Mouse (Mus musculus): Measurements from ENCODE around the gene Slamf6. TPM values are rescaled to one million over a fixed set of nuclear protein-coding genes. Genes with fewer than 3 reads are reported as not detected.
"Not testable (repeated sequence)": the region's sequence is repeated elsewhere in the genome, so short reads cannot be mapped to it uniquely, and the experiment has no call there.

The Slamf6 gene
- polyA plus RNA-seq, 2 experiments = 0.17 to 0.93 TPM

DNA sequence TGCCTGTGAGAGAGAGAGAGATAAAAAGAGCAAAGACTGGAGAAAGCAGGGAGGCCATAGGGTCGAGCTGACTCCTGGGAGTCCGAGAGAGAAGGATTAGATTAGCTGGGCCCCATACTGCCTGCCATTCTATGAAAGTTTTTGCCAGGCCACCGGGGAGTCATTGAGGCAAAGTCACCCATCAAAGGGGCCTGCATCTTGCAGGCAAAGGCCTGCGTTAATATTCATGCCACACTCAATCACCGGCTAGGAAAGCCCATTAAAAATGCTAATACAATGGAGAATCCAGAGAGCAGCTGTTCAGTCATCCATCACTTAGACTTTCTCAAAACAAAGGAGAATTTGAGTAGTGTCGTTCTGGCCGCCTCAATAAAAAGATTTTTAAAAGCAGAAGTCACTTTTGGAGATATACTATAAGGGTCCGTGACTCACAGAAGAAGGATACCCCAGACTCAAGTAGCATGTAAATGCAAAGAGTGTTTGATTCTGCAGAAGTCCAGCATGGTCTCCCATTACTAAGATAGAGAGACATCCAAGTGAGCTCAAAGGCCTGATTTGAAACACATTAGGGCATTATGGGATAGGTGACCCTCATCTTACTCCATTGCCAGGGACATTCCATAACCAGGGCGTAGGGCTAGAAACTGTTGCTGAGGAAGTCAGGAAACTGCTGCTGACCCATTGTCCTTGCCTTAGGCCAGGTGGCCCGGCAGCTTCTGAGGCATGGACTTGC lies 53.7 kb downstream of the Slamf6 start:
- H3K9me3 ChIP-seq (ENCODE audit: control insufficient read depth, low read length) = no peaks in the 10 kb centered on the region
- H3K4me3 ChIP-seq (ENCODE audit: insufficient read depth in 1 of 2, low read depth in 2 of 2, low read length in 2 of 2) = no peak overlapping the region
- no peak overlapping the region for H3K4me2 ChIP-seq (ENCODE audit: low read depth)
- TF ChIP-seq EP300 (IDR thresholded peaks at IDR 0.05; ENCODE audit: low read depth) (no peak), CTCF (IDR thresholded peaks at IDR 0.05; ENCODE audit: low read depth) (no peak)
- H3K27ac ChIP-seq = no peak overlapping the region
- no peaks in the 10 kb centered on the region for H3K36me3 ChIP-seq (replicated peaks; ENCODE audit: control insufficient read depth, insufficient read depth, low read depth)
- 60% methylated on average over 10 of the region's 10 CpGs for WGBS (ENCODE audit: insufficient replicate concordance)
- H3K4me1 ChIP-seq (replicated peaks; ENCODE audit: control insufficient read depth in 2 of 2, insufficient read depth in 2 of 2, low read length in 1 of 2) = no peaks in the 10 kb centered on the region
- no peaks in the 10 kb centered on the region for H3K27me3 ChIP-seq (ENCODE audit: control insufficient read depth, insufficient read depth, low read length)
- no peak for DNase-seq (ENCODE audit: low read depth in 3 of 3, low spot score in 3 of 3)
- ATAC-seq (ENCODE audit: insufficient read depth) = no peak
- H3K9ac ChIP-seq (replicated peaks) = no peak overlapping the region

DNA sequence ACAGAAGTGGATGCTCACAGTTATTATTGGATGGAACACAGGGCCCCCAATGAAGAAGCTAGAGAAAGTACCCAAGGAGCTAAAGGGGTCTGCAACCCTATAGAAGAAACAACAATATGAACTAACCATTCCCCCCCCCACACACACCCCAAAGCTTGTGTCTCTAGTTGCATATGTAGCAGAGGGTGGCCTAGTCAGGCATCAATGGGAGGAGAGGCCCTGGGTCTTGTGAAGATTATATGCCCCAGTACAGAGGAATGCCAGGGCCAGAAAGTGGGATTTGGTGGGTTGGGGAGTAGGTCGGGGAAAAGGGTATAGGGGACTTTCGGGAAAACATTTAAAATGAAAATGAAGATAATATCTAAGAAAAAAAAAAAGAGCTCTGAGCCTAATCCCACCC lies 57.0 kb downstream of the Slamf6 start:
- not testable (repeated sequence) for H3K27ac ChIP-seq; H3K4me2 ChIP-seq (ENCODE audit: low read depth); ATAC-seq (ENCODE audit: insufficient read depth); H3K4me3 ChIP-seq (ENCODE audit: insufficient read depth in 1 of 2, low read depth in 2 of 2, low read length in 2 of 2); H3K36me3 ChIP-seq (replicated peaks; ENCODE audit: control insufficient read depth, insufficient read depth, low read depth); H3K27me3 ChIP-seq (ENCODE audit: control insufficient read depth, insufficient read depth, low read length); H3K4me1 ChIP-seq (replicated peaks; ENCODE audit: control insufficient read depth in 2 of 2, insufficient read depth in 2 of 2, low read length in 1 of 2); H3K9me3 ChIP-seq (ENCODE audit: control insufficient read depth, low read length); H3K9ac ChIP-seq (replicated peaks); DNase-seq (ENCODE audit: low read depth in 3 of 3, low spot score in 3 of 3)
- WGBS (ENCODE audit: insufficient replicate concordance) = 72% methylated on average over 2 of the region's 2 CpGs

DNA sequence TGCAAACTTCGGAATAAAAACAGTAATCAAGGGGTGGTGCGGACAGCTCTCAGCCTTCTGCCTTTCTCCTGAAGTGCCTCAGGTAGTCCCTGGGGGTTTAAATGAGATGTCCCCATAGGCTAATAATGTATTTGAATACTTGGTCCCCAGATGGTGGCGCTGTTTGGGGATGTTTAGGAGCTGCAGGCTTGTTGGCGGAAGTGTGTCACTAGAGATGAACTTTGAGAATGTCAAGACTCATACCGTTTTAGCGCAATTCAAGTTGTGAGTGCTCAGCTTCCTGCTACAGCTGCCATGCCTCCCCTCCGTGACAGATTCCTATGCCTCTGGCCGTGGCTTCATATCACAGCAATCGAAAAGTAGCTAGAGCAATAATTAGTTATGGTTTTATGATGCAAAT lies 58.1 kb downstream of the Slamf6 start:
- ATAC-seq (ENCODE audit: insufficient read depth) = no peak
- Histone ChIP-seq H3K9me3 (ENCODE audit: control insufficient read depth, low read length) (no peaks in the 10 kb centered on the region), H3K4me2 (ENCODE audit: low read depth) (no peak overlapping the region), H3K4me3 (ENCODE audit: insufficient read depth in 1 of 2, low read depth in 2 of 2, low read length in 2 of 2) (no peak overlapping the region), H3K9ac (replicated peaks) (no peak overlapping the region), H3K4me1 (replicated peaks; ENCODE audit: control insufficient read depth in 2 of 2, insufficient read depth in 2 of 2, low read length in 1 of 2) (no peaks in the 10 kb centered on the region), H3K36me3 (replicated peaks; ENCODE audit: control insufficient read depth, insufficient read depth, low read depth) (no peaks in the 10 kb centered on the region), H3K27ac (no peak overlapping the region), H3K27me3 (ENCODE audit: control insufficient read depth, insufficient read depth, low read length) (no peaks in the 10 kb centered on the region)
- TF ChIP-seq EP300 (IDR thresholded peaks at IDR 0.05; ENCODE audit: low read depth) (no peak), CTCF (IDR thresholded peaks at IDR 0.05; ENCODE audit: low read depth) (no peak)
- WGBS (ENCODE audit: insufficient replicate concordance) = 74% methylated on average over 9 of the region's 9 CpGs
- no peak for DNase-seq (ENCODE audit: low read depth in 3 of 3, low spot score in 3 of 3)

DNA sequence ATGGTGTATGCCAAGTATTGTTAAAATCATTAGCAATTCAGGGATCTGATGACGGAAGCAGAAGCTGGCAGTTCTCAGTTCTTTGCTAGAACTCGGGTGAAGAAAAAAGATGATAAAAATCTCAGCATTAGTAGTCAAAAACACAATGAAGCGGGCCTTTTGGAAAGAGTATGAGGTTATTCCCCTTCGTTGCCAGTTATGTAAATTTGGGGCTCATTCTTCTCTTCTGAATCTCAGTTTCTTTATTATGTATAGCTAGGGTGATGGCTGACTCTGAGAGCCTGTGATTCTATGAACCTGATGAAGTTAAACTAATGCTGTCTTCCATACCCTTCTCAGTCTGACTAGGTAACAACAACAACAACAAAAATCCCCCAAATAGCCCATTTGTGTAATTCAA lies 58.5 kb downstream of the Slamf6 start:
- WGBS (ENCODE audit: insufficient replicate concordance) = 69% methylated on average over 4 of the region's 4 CpGs
- Histone ChIP-seq H3K27me3 (ENCODE audit: control insufficient read depth, insufficient read depth, low read length) (no peaks in the 10 kb centered on the region), H3K4me1 (replicated peaks; ENCODE audit: control insufficient read depth in 2 of 2, insufficient read depth in 2 of 2, low read length in 1 of 2) (no peaks in the 10 kb centered on the region), H3K9ac (replicated peaks) (no peak overlapping the region), H3K36me3 (replicated peaks; ENCODE audit: control insufficient read depth, insufficient read depth, low read depth) (no peaks in the 10 kb centered on the region), H3K27ac (no peak overlapping the region), H3K9me3 (ENCODE audit: control insufficient read depth, low read length) (no peaks in the 10 kb centered on the region), H3K4me3 (ENCODE audit: insufficient read depth in 1 of 2, low read depth in 2 of 2, low read length in 2 of 2) (no peak overlapping the region), H3K4me2 (ENCODE audit: low read depth) (no peak overlapping the region)
- ATAC-seq (ENCODE audit: insufficient read depth) (no peak), DNase-seq (ENCODE audit: low read depth in 3 of 3, low spot score in 3 of 3) (no peak)
- TF ChIP-seq CTCF (IDR thresholded peaks at IDR 0.05; ENCODE audit: low read depth) (no peak), EP300 (IDR thresholded peaks at IDR 0.05; ENCODE audit: low read depth) (no peak)

DNA sequence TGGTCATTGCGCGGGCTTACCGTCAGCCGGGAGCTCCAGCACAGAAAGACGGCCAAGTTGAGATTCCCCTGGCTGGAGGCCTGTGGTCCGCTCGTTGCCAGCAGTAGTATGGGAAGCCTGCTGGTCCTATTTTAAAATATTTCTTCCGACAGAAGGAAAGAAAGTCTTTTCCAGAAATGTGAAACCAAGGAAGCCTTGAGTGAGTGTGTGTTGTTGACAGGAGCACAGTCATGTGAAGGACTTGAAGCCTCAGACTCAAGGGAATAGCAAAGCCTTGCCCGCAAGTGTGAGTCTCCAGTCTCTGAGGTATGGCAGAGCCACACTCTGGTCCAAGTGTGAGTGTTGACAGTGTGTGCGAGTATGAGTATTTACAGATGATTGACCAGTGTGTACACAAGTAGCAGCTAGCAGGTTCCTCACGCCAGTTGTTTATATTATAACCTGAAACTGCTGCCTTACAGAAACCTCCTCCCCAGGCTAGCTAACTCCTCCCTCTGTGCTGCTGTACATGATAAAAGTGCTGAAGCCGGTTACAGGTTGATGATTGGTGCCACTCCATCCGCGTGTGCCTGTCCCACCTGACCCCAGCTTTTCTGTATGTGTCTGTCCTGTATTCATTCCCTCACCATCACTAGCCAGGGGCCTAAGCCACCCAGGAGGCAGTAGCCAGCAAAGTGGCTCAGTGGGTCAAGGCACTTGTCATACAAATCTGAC lies 59.7 kb downstream of the Slamf6 start:
- DNase-seq (ENCODE audit: low read depth in 3 of 3, low spot score in 3 of 3) (no peak), ATAC-seq (ENCODE audit: insufficient read depth) (no peak)
- Histone ChIP-seq H3K36me3 (replicated peaks; ENCODE audit: control insufficient read depth, insufficient read depth, low read depth) (no peaks in the 10 kb centered on the region), H3K4me2 (ENCODE audit: low read depth) (no peak overlapping the region), H3K9ac (replicated peaks) (no peak overlapping the region), H3K4me1 (replicated peaks; ENCODE audit: control insufficient read depth in 2 of 2, insufficient read depth in 2 of 2, low read length in 1 of 2) (no peaks in the 10 kb centered on the region), H3K9me3 (ENCODE audit: control insufficient read depth, low read length) (no peaks in the 10 kb centered on the region), H3K27ac (no peak overlapping the region), H3K4me3 (ENCODE audit: insufficient read depth in 1 of 2, low read depth in 2 of 2, low read length in 2 of 2) (no peak overlapping the region), H3K27me3 (ENCODE audit: control insufficient read depth, insufficient read depth, low read length) (no peaks in the 10 kb centered on the region)
- 75% methylated on average over 14 of the region's 14 CpGs for WGBS (ENCODE audit: insufficient replicate concordance)
- TF ChIP-seq EP300 (IDR thresholded peaks at IDR 0.05; ENCODE audit: low read depth) (no peak), CTCF (IDR thresholded peaks at IDR 0.05; ENCODE audit: low read depth) (no peak)

Measured in liver, embryonic 14.5 days (tissue).